Mouse (Mus musculus): Measurements from ENCODE around the gene Slc6a12. TPM values are rescaled to one million over a fixed set of nuclear protein-coding genes. Genes with fewer than 3 reads are reported as not detected.

Slc6a12 gene
- polyA plus RNA-seq (2017; shearing (Covaris generic)), result not detected

DNA sequence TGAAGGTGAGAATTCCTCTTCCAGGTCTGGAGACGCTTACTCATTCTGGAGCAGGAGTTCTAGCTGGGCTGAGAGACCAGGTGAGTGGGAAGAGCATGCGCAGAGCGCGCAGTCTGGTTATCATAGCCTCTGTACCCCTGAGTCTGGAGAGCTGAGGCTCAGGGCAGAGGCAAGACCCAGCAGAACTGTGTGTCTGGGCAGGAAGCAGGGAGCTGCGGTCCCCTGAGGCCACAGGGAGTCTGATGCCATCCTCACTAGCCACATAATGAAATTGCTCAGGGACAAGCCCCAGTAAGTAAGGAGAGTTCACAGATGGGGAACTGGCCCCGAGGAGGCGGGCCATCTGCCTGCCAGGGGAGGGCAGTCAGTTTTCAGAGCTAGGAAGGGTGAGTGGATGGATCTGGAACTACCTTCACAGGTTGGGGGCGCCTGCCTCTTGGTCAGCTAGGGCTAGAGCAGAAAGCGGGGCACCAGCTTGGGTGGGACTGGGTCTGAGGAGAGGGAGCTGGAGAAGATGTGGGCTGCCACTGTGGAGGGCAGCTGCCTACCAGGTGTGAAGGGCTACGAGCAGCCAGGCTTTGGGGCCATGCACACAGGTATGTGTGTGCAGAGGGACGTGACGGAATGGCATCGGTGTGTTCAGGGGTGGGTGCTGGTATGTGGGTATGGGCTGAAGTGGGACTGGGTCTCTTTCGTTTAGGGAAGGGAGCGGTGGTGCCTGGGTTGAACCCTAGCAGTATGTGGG lies at the start of gene Slc6a12:
TSS of gene Slc6a12 (plus strand) at position 51 of the 745 bp plus-strand sequence.

DNA sequence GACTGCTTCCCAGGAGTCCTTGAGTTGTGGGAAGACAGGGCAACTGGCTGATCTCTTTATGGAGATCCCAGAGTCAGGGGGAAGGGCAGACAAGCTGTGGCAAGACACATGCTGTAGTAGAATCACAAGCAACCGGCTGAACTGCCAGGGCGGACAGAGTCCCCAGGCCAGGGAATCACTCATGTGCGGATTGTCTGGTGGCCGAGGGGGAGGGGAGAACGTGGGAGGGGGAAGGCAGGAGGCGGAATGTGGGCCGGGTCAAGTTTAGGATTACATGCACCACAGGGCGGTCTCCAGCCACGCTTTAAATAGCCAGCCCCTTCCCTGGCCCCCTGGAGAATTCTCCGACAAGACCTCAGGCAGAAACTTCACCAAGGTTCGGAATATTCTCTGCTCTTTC lies 42.9 kb upstream of the Slc6a12 start, which contains the start of gene Slc6a13:
TSS of gene Slc6a13 (plus strand) at position 274 of the 400 bp plus-strand sequence.

Other genes with a start within 250 kb of the Slc6a12 start
- 1 to 10 TPM; 7.8 to 9.2 TPM for gene Mical3, start 212.1 kb upstream of the Slc6a12 start, polyA plus RNA-seq (2017; shearing (Covaris generic))
- 1 to 10 TPM; 4.6 to 5.4 TPM for gene Pex26, start 159.4 kb upstream of the Slc6a12 start, polyA plus RNA-seq (2017; shearing (Covaris generic))
- gene Tuba8, start 132.4 kb upstream of the Slc6a12 start, polyA plus RNA-seq (2017; shearing (Covaris generic)), result under 1 TPM in 1 of 2 experiments, not detected in 1; 0.17 TPM
- 10 to 100 TPM; 43.1 to 57.3 TPM for gene Usp18, start 97.2 kb upstream of the Slc6a12 start, polyA plus RNA-seq (2017; shearing (Covaris generic))
- under 1 TPM; 0.30 to 0.31 TPM for gene Slc6a13, start 42.8 kb upstream of the Slc6a12 start, polyA plus RNA-seq (2017; shearing (Covaris generic))
- not detected for gene Iqsec3, start 130.6 kb downstream of the Slc6a12 start, polyA plus RNA-seq (2017; shearing (Covaris generic))

Measured in activated CD4-positive, CD25-positive, alpha-beta regulatory T cell (primary cell).